Mouse (Mus musculus) right cerebral cortex, postnatal 14 days (tissue): ENCODE measurements around the gene Cask.

Source experiments
- DNase-seq: peaks from one replicate; pipeline ENCODE4 v3.0.0; 2022

Cask gene

DNA sequence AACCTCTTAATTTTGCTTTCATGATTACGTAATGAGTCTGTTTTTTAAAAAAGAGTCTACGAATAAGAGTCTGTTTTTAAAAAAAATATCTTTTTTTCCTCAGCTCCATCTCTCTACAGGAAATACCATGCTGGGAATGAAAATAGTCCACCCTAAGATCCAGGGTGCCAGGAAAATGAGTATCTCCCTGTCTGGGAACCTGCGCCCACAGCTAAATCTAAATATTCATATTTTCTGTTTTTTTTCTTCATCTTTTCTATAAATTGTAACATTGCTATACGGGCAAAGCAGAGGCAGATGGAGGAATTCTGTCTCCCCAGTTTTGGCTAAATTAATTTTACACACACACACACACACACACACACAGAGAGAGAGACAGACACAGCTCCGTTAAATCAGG is 337.3 kb downstream of the Cask start:
- no peak for DNase-seq

DNA sequence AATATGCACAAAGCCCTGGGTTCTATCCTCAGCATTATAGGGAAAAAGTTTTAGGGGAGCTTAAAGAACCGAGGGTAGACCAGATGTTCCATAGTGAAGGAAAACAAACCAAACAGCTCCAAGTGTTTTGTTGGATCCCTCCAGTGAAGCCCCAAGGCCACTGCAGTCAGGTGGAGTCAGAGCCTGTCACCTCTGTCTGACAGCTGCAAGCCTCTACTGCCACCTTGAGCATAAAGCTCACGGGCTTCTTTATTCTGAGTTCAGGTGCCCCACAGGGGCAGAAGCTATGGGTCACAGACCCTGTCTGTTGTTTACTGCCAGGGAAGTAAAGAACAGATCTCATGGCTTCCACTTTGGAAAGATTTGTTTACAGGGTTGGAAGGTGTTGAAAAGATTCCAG is 338.0 kb downstream of the Cask start:
- DNase-seq = no peak

DNA sequence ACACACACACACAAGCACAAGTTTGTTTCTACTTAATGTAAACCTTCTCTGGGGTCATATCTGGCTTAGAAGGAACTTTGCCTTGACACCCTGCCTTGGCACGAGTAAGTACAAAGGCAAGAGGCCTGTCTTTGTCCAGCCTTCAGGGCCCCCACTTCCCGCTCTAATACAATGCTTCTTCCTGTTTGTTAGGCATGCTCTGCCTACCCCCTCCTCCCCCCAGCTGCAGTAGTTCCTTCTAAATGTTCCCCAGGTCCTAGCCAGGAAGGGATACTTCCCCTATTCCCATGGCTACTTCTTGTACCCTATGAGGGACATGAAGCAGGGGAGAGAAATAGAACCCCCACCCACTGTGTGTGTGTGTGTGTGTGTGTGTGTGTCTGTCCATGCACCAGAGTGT is 344.8 kb downstream of the Cask start:
- DNase-seq = no peak

DNA sequence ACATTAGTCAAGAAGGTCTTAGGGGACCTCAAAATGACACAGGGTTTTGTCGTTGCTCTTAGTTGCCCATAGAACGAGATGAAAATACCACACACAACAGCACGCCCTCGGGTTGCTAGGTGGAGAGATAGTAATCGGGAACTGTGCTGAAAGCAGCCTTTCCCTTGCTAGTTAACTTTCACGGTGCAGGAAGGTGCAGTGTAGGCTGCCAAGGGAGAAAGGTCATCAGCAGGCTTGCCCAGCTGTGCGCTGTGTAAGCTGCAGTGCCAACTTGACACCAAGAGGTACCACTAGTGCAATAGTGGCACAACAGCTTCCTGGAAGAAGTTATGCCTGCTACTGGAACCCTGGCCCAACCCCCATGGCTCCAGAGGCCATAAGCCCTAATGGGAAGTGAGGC is 346.8 kb downstream of the Cask start:
- no peak for DNase-seq

DNA sequence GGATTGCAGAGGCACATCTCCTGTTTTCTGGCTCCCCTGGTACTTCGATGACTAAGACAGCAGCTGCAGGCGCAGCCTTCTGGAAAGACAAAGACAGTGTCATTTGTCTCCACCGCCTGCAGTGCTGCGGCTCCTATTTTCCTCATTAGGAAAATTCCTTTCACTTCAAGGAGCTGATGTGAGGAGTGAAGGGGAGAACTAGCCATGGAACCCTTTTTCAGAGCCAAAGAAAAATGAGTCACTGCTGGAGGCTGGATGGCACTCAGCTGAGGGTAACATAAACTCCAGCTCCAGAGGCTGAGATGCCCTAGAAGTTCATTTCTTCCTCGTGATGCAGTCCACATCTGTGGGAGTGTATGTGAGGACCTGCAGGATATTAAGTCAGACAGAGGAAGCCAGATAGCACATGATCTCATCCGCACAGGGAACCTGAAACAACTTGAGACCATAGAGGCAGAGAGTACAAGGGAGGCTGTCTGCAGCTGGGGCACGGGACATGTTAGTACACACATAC is 348.2 kb downstream of the Cask start:
- DNase-seq = no peak

DNA sequence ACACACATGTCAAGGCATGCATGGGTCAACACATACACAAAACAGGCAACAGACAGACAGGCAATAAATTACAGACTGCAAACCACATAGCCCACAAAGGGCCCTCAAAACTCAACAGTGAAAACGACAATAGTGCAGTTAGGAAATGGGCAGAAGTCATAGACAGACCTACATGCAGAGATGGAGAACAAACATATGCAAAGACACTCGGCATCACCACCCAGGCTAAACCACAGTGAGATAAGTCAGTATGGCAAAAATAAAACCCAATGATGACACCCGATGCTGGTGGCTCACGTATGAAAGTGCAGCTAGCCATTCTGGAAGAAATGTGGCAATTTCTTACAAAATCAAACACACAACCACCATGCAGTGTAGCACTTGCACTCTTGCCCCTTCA is 350.9 kb downstream of the Cask start:
- no peak for DNase-seq

DNA sequence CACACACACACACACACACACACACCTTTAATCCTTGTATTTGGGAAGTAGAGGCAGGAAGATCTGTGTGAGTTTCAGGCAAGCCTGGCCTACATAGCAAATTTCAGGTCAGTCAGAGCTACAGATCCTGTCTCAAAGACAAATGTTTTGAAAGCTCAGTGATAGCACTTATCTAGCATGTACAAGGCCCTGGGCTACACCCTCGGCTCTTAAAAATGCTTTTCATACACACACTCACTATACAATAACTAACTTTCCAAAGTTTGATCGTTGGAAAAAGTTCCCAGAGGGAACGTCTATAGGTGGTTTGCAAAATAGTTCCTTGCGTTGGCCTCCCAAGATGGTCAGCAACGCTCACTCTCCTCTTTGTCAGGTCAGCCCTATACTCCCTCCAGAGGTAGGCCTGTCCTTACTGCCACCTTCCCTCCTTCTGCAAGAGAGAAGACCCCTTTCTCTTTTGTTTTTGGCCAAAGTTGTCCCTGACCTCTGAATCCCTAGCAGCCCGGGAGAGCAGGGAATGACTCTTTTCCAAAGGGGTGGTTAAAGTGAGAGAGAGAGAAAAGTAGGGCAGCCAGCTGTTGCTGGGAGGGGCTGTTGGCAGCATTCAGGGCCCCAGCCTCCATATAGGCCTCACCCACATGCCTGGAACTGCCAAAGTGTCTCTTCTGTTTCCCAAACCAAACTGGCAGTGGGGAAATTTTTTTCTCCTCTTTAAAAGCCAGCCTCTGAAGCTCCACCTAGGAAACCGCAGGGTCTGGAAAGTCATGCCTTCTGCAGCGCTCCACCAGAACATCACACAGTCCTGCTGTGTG is 356.1 kb downstream of the Cask start:
- no peak for DNase-seq

DNA sequence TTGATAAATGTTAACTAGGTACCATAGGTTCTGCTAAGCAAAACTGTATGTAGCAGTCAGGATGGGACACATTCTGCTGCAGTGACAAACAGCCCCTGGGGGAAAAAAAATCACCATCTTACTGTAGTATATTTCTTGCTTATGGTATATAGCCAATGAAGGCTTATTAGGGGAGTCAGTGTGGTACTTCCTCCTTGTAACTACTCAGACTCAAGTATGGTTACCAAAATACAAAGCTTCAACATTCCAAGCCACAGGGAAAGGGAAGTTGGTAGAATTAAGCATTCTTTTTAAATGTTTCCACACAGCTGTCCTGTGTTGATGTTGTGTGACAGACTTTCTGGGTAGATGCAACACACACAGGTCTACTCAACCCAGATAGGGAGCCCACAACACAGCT is 358.2 kb downstream of the Cask start:
- no peak for DNase-seq

DNA sequence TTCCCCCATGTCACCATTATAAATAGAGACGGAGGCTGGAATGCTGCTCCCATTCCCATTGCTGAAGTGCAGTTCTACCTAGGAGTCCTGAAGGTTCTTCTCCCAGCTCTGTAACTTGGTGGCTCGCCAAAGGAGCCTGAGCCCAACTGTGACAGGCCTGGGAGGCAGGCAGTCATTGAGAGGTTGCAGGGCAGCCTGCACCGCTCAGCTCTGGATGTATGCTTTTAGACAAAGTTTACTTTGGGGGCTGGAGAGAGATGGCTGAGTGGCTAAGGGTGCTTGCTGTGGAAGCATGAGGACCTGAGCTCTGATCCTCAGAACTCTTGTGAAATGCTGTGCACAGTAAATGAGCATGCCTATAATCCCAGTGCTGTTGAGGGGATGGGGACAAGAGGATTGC is 360.2 kb downstream of the Cask start:
- no peak for DNase-seq

DNA sequence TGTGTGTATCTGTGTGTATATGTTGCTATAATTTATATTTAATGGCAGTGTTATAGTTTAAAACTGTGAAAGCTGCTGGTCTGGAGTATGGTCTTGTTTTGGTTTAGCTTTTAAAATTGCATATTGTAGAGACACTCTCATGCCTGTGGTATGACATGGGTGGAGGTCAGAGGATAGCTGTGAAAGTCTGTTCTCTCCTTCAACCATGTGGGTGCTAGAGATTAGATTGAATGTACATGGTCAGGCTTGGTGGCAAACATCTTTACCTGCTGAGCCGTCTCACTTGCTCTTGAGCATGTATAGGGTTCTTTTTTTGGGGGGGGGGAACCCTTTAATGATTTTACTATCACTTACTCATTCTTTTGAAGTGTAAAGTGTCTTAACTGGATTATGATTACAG is 361.4 kb downstream of the Cask start:
- no peak for DNase-seq

DNA sequence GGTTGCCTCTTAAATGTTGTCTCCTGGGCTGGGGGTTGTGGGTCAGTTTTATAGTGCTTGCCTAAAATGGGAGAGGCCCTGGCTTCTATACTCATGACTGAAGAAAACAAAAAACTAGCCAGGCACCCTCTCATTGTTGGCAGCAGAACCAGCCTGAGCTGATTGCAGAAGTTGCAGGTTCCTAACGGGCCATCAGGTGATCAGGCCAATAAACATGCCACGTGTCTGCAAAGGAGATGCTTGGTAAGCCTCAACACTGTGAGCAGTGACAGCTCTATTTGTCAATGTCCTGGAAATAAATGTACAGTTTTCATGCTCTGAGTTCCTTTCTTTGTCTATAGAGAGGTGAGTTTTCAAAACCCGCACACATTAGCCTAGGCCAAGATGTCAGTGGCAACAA is 362.2 kb downstream of the Cask start:
- DNase-seq = no peak

DNA sequence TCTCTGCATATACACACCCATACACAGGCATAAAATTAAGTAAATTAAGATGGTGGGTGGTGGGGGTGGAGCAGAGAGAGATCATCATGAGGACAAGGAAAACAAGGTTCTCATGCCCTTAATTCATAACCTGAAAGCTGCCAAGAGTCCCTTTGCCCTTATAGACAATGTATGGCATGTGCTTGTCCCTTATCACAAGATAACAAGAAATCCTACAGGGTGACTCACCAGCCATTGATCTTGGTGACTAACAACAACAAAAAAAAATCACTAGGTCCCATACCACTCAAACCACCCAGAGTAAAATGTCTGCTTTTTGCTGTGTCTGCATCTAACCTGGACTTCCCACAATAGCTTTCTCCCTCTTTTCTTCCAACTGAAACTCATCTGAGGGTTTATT is 366.7 kb downstream of the Cask start:
- DNase-seq = no peak

DNA sequence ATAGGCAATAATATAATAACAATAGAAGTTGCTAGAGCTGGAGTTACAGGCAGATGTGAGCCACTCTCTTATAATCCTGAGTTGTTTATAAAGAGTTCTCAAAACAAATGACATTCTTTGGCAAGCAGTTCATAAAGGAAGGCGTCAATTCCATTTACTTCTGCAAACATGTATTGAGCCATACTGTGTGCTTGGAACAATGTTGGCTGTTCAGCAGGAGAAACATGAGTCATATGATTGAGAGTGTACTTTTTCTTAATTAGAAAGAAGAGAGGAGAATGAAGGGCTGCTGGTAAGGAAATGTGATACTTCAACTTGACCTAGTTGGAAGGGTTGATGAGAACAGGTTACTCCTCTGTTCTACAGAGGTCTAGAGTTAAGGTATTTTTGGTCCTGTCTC is 368.6 kb downstream of the Cask start:
- no peak for DNase-seq

DNA sequence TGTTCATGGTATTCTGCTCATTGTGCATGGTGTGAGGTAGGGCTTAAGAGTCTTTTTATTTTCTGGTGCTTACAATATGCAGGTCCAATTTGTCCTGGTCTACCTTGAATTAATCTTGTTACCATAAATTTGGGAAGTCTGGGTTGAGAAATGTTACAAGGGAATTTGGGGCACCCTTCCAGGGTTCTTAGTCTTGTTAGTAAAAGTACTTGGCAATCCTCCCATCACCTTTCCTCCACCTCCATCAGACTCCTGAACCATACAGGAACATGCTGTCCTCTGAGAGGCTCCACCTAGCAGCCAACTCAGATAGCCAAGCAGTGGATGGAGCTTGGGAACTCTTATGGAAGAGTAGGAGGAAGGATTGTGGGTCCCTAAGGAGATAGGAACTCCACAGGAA is 371.6 kb downstream of the Cask start:
- no peak for DNase-seq

DNA sequence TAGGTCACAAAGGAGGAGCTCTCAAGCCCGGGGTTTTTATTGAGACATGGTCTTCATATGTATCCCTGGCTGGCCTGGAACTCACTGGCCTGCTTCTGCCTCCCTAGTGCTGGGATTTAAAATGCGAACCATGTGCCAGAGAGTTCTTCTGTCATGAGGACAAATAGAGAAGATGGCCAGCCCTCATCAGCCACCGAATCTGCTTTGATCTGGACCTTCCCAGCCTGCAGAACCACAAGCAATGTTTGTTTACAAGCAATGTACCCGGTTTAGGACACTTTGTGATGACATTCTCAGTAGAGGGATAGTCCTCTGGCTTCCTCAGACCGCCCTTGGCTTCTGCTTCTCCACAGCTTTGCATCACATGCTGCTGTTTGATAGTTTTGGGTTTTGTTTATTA is 372.9 kb downstream of the Cask start:
- no peak for DNase-seq

DNA sequence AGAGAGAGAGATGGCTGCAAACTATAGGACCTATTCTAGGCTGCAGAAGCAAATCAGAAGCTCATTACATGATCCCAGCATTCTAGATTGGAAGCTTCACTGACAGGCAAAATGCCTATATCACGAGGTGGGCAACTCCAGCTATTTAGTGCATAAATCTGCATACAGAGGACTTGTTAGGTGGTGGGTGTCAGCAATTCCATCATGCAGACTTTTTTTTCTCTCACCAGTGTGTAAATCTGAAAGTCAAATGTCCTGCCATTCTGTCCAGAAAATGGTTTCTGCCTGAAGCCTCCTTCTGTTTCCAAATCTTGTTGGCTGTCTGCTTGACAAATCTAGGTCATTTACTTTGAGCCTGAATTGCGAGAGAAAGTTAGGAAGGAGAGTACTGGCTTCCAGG is 373.6 kb downstream of the Cask start:
- no peak for DNase-seq

DNA sequence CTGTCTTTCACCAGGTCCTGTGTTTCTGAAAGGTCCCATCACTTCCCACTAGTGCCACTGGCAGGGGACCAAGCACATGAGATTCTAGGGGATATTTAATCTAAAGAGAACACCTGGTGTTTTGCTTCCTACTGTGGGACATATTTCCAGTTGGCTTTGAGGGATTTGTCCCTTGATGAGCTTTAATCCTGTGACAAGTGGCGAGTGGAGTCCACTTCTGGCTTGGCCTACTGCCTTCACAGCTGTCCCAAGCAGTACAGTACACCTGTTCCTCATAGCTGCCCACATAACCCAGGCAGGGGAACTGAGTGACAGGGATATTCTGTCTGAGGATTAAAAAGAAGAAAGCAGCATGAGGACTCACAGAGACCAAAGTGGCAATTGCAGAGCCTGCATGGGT is 375.8 kb downstream of the Cask start:
- DNase-seq = no peak

DNA sequence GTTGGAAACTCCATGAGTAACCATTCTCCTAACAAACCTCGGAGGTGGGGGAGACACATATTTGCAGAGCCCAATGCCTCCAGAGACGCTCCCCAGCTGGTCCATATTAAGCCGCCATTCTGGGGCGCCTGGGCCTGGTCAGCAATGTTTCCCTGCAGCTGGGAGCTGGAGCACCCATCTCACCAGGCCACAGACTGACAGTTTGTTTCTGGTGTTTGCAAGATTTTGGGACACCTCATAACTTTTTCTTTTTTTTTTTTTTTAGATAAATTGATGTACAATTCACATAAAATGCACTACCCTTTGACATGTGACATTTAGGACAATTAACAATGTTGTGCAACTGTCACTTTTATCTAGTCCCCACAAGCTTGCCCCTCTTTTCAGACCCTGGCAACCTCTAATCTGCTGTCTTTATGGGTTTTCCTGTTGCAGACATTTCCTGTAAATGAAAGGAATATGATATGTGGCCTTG is 378.4 kb downstream of the Cask start:
- DNase-seq = no peak

DNA sequence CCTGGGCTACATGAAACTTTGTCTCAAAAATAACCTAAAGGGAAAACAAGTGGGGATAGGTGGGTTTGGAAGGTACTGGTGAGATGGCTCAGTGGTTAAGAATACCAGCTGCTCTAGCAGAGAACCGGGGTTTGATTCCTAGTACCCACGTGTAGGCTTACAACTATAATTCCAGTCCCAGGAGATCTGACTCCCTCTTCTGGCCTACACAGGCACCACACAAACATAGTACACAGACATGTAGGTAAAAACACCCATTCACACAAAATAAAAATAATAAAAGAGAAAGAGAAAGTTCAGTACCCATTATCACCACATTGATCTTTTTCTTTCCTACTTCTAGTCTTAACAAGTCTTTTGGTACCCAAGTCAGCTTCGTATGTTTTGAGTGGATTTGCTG is 379.2 kb downstream of the Cask start:
- no peak for DNase-seq

DNA sequence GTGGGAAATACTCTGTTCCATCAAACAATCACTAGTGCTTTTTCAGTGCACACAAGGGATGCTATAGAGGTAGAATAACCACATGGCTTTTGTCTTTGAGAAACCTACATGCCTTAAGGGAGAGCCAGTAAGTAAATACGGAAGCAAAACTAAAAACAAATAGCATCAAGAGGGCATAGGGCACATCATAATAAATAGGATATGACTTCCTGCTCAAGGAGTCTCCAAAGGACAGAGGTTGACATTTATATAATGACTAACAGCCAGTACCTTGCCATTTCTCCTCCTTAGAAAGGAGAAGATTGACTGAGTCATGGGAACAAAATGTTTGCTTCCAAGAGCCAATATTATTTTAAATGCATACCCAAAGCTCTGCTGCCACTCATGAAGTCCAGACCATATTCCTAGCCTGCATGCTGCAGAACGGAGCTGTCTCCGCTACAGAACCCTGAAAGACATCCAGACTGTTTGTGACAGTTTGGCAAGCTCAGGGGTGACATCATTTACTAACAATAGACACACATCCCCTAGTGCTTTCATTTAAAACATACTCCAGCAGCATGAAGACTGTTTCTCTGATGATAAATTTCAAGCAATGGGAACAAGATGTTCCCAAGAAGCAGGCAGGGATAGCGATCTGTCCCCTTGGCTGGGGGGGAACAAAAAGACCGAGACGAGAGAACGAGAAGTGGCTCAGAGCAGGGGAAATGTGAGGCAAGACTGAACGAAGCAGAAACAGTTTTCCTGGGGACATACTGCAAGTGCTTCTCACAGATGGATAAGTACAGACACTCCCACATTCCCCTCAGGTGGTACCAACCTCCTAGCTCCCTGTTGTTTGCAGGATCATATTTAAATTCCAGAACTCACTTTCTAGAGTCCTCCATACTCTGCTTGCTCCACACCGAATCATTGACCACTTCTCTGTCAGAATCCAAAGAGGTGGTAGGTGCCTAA is 381.7 kb downstream of the Cask start:
- no peak for DNase-seq

DNA sequence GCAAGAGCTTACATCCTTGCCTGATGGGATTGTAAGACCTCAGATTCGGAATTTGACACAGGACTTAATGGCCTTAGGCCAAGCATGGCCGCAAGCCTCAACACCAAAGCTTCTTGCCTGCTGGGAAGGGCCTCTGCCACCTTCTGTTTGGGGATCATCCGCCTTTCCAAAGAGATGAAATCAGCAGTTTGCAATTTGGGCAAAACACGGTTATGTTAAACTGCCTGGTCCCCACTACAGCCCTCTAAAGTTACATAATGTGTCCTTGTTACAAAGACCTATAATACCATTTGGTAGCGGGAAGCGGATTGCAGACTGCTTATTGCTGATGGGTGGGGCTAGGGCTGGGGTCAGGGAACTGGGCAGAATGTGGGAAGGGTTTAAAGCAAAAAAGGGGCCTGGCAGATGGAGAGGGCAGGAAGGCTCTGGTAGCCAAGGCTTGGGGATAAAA is 384.0 kb downstream of the Cask start:
- DNase-seq = no peak
